In genomic region chr3:29544056-29544455, GRCm38 (mm10) we compare ENCODE assay signal across 19 mouse cellular contexts.
"Had no signal": no experiment of that assay in that cellular context is flagged by ENCODE, and none has a peak within 500 bp of the region (broad histone marks: within the 10 kb centered on the region; RNA-seq: fewer than 3 reads in every experiment).

No protein-coding gene starts in this region.

- ATAC-seq: lung, postnatal 0 days; midbrain, embryonic 13.5 days; midbrain, embryonic 15.5 days had no signal

- H3K27ac ChIP-seq: lung, embryonic 15.5 days; macrophage; midbrain, embryonic 13.5 days; midbrain, embryonic 15.5 days; neural tube, embryonic 12.5 days had no signal

- H3K27me3 ChIP-seq: lung, embryonic 15.5 days; megakaryocyte, embryonic 14.5 days; midbrain, embryonic 13.5 days; midbrain, embryonic 15.5 days; neural tube, embryonic 12.5 days had no signal

- H3K4me1 ChIP-seq: lung, embryonic 15.5 days; megakaryocyte, embryonic 14.5 days; midbrain, embryonic 15.5 days; neural tube, embryonic 12.5 days had no signal

- H3K36me3 ChIP-seq: lung, embryonic 15.5 days; midbrain, embryonic 13.5 days; midbrain, embryonic 15.5 days; neural tube, embryonic 12.5 days had no signal

- H3K4me2 ChIP-seq: lung, embryonic 15.5 days; midbrain, embryonic 11.5 days; midbrain, embryonic 13.5 days; midbrain, embryonic 15.5 days; neural tube, embryonic 12.5 days had no signal

- DNase-seq: lung, adult 2 months; lung, postnatal 14 days; lung, postnatal 36 days; retina, postnatal 1 day; right cerebral cortex, adult 18-20 months; right cerebral cortex, postnatal 25 days; right cerebral cortex, postnatal 4 days; spleen, adult 18-20 months; thymus, adult 18-20 months; thymus, postnatal 14 days; thymus, postnatal 36 days had no signal

- H3K9ac ChIP-seq: lung, embryonic 15.5 days; midbrain, embryonic 13.5 days; midbrain, embryonic 15.5 days; neural tube, embryonic 12.5 days had no signal

- H3K9me3 ChIP-seq: lung, embryonic 15.5 days; megakaryocyte, embryonic 14.5 days; midbrain, embryonic 13.5 days; midbrain, embryonic 15.5 days; neural tube, embryonic 12.5 days had no signal

- H3K4me3 ChIP-seq: lung, embryonic 15.5 days; megakaryocyte, embryonic 14.5 days; midbrain, embryonic 13.5 days; midbrain, embryonic 15.5 days; neural tube, embryonic 12.5 days had no signal
